Mouse (Mus musculus): ENCODE results near the gene Lrpprc. TPM values are rescaled to one million over a fixed set of nuclear protein-coding genes. Genes with fewer than 3 reads are reported as not detected.

The Lrpprc gene
- total and polyA plus RNA-seq, 3 experiments, result 54.4 to 73.8 (median 65.9) TPM

DNA sequence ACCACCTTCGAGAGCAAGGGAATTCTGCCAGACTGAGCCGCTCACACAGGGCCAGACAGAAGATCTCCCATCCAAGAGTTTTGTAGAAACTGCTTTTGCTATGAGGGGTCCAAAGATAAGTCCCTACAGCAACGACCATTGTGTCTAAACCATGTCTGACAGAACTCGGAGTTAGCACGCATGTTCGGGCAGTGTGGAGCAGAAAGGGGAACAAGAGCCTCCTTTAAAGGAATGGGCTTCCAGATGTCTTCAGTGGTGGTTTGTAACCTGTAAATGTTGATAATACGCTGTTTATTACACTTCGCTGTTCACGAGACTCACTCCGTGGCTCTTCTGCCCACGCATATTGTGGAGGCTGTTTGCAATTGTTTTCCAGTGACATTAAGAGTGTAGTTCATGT lies 113.0 kb downstream of the Lrpprc start:
- no peak overlapping the region for H3K27ac ChIP-seq (ENCODE audit: insufficient read depth, low read depth)
- no peak for DNase-seq (ENCODE audit: extremely low read depth)
- in situ Hi-C loops (cut with MboI; ENCODE audit: low pct_ligation_motif_present, low pct_unique_long_range_greater_than_20kb, low sequenced_read_pairs), result no loop called here
- no peaks in the 10 kb centered on the region for H3K9me3 ChIP-seq (replicated peaks; ENCODE audit: low read length)
- H3K27me3 ChIP-seq (replicated peaks), result peaks cover 6% of the 10 kb centered on the region
- TF ChIP-seq CHD2 (IDR thresholded peaks at IDR 0.05; ENCODE audit: low read length), result no peak
- no peak for TF ChIP-seq KAT2A (IDR thresholded peaks at IDR 0.05; ENCODE audit: insufficient replicate concordance, low read length)
- TF ChIP-seq ZNF384 (IDR thresholded peaks at IDR 0.05; ENCODE audit: low read depth, low read length), result no peak
- TF ChIP-seq MAFK (IDR thresholded peaks at IDR 0.05; ENCODE audit: insufficient replicate concordance, low read length), result no peak
- TF ChIP-seq CHD1 (IDR thresholded peaks at IDR 0.05; ENCODE audit: low read depth, low read length), result no peak
- no peak for TF ChIP-seq USF2 (conservative IDR thresholded peaks at IDR 0.05; ENCODE audit: low read depth, low read length)
- no peak for TF ChIP-seq ZC3H11A (IDR thresholded peaks at IDR 0.05; ENCODE audit: low read depth, low read length)
- no peak for TF ChIP-seq SIN3A (IDR thresholded peaks at IDR 0.05; ENCODE audit: low read length)
- TF ChIP-seq ZKSCAN1 (IDR thresholded peaks at IDR 0.05; ENCODE audit: borderline replicate concordance, low read depth, low read length), result no peak
- no peak for TF ChIP-seq JUN (IDR thresholded peaks at IDR 0.05; ENCODE audit: insufficient read depth, low read depth, low read length)
- TF ChIP-seq PAX5 (IDR thresholded peaks at IDR 0.05; ENCODE audit: low read length), result no peak
- H3K4me2 ChIP-seq (ENCODE audit: insufficient read depth, low read depth, poor library complexity, severe bottlenecking), result no peak overlapping the region
- H3K36me3 ChIP-seq (replicated peaks in 1 of 2; ENCODE audit: control insufficient read depth in 1 of 2, insufficient read depth in 1 of 2, low read length in 1 of 2), result no peaks in the 10 kb centered on the region
- H3K9ac ChIP-seq (ENCODE audit: insufficient read depth, low read depth), result no peak overlapping the region
- H3K4me1 ChIP-seq (ENCODE audit: control insufficient read depth in 1 of 2, insufficient read depth in 2 of 2), result peaks cover 6 to 16% of the 10 kb centered on the region in 2 experiments; a peak in 2 of 4 replicates
- dilution Hi-C loops (cut with MboI; ENCODE audit: extremely low pct_ligation_motif_present, extremely low pct_unique_long_range_greater_than_20kb, low sequenced_read_pairs), result no loop called here
- no peak overlapping the region for H3K4me3 ChIP-seq (replicated peaks in 1 of 3; ENCODE audit: low read depth in 2 of 3, low read length in 2 of 3, poor library complexity in 1 of 3)
- no peaks in the 10 kb centered on the region for H3K79me2 ChIP-seq (replicated peaks; ENCODE audit: control insufficient read depth, extremely low read depth, insufficient read depth, poor library complexity, severe bottlenecking)

DNA sequence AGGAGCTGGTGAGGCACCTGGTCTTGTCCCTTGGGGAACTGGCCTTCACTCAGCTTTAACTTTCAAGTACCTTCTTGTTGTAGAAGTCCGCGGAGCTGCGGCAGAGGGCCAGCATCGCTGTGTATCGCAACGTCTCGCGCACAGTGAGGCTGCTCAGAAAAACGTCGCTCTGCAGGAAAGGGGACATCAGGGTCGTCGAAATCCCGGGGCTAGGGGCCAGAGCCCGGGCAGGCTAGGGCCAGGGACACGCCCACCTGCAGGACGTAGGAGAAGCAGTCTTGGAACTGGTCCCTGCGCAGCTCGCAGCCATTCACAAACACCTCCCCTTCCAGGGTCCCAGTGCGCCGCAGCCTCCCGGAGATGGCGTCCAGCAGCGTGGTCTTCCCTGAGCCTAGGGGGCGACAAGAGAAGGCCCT lies 114.6 kb downstream of the Lrpprc start, which contains the start of gene Abcg8:
TSS of gene Abcg8 (plus strand) at position 352 of the 416 bp plus-strand sequence.
- Histone ChIP-seq H3K9ac (ENCODE audit: insufficient read depth, low read depth) (no peak within 1 kb of the TSS), H3K4me2 (ENCODE audit: insufficient read depth, low read depth, poor library complexity, severe bottlenecking) (no peak within 1 kb of the TSS; the same call in 1 of the 2 replicates), H3K79me2 (replicated peaks; ENCODE audit: control insufficient read depth, extremely low read depth, insufficient read depth, poor library complexity, severe bottlenecking) (no peaks in the 10 kb centered on the region), H3K4me1 (ENCODE audit: control insufficient read depth in 1 of 2, insufficient read depth in 2 of 2) (peaks cover 6 to 16% of the 10 kb centered on the region in 2 experiments; a peak in 2 of 4 replicates), H3K27me3 (replicated peaks) (peaks cover 4% of the 10 kb centered on the region), H3K27ac (ENCODE audit: insufficient read depth, low read depth) (no peak within 1 kb of the TSS), H3K9me3 (replicated peaks; ENCODE audit: low read length) (no peaks in the 10 kb centered on the region), H3K4me3 (replicated peaks in 1 of 3; ENCODE audit: low read depth in 2 of 3, low read length in 2 of 3, poor library complexity in 1 of 3) (no peak within 1 kb of the TSS), H3K36me3 (replicated peaks in 1 of 2; ENCODE audit: control insufficient read depth in 1 of 2, insufficient read depth in 1 of 2, low read length in 1 of 2) (no peaks in the 10 kb centered on the region)
- dilution Hi-C loops (cut with MboI; ENCODE audit: extremely low pct_ligation_motif_present, extremely low pct_unique_long_range_greater_than_20kb, low sequenced_read_pairs) (no loop called here), in situ Hi-C loops (cut with MboI; ENCODE audit: low pct_ligation_motif_present, low pct_unique_long_range_greater_than_20kb, low sequenced_read_pairs) (no loop called here)
- TF ChIP-seq IRF4 (IDR thresholded peaks at IDR 0.05; ENCODE audit: low read depth, low read length) (no peak), MXI1 (IDR thresholded peaks at IDR 0.05; ENCODE audit: low read depth, low read length) (no peak), EP300 (IDR thresholded peaks at IDR 0.05; ENCODE audit: low read length) (no peak), BHLHE40 (IDR thresholded peaks at IDR 0.05; ENCODE audit: low read depth, low read length) (no peak), ZC3H11A (IDR thresholded peaks at IDR 0.05; ENCODE audit: low read depth, low read length) (no peak), CHD2 (IDR thresholded peaks at IDR 0.05; ENCODE audit: low read length) (no peak), SMC3 (IDR thresholded peaks at IDR 0.05; ENCODE audit: low read depth, low read length) (no peak), E2F4 (IDR thresholded peaks at IDR 0.05; ENCODE audit: insufficient replicate concordance, low read depth, low read length) (no peak), MYC (IDR thresholded peaks at IDR 0.05; ENCODE audit: low read depth, low read length) (no peak), JUN (IDR thresholded peaks at IDR 0.05; ENCODE audit: insufficient read depth, low read depth, low read length) (no peak), NRF1 (IDR thresholded peaks at IDR 0.05; ENCODE audit: low read depth, low read length) (no peak), UBTF (IDR thresholded peaks at IDR 0.05; ENCODE audit: low read depth, low read length) (no peak), RAD21 (IDR thresholded peaks at IDR 0.05; ENCODE audit: low read depth, low read length) (no peak), PAX5 (IDR thresholded peaks at IDR 0.05; ENCODE audit: low read length) (no peak), TCF12 (IDR thresholded peaks at IDR 0.05; ENCODE audit: low read depth, low read length) (no peak), POLR2A (IDR thresholded peaks at IDR 0.05; ENCODE audit: low read depth, low read length) (no peak), ZKSCAN1 (IDR thresholded peaks at IDR 0.05; ENCODE audit: borderline replicate concordance, low read depth, low read length) (no peak), ELF1 (IDR thresholded peaks at IDR 0.05; ENCODE audit: low read depth, low read length) (no peak)
- DNase-seq (ENCODE audit: extremely low read depth), result no peak

Data from CH12.LX (cell line).